Mouse (Mus musculus) thymus, postnatal 4 days (tissue): Measurements from ENCODE around the gene Cabp2.
"Not testable (repeated sequence)": the region's sequence is repeated elsewhere in the genome, so short reads cannot be mapped to it uniquely, and the experiment has no call there.

Experiments used
- DNase-seq: peaks from one replicate; pipeline ENCODE4 v3.0.0; 2021

Cabp2 gene

GRCm38 (mm10) chr19:4056727-4057126 is 24.7 kb upstream of the Cabp2 start:
- no peak for DNase-seq

- DNase-seq: no peak
These were observed 24.0 kb upstream of the Cabp2 start for GRCm38 (mm10) chr19:4057389-4057788.

GRCm38 (mm10) chr19:4057962-4058361 is 23.4 kb upstream of the Cabp2 start:
- DNase-seq: no peak

GRCm38 (mm10) chr19:4058581-4058980 is 22.8 kb upstream of the Cabp2 start:
- no peak for DNase-seq

- DNase-seq: peak; percentile 49
These were observed 22.2 kb upstream of the Cabp2 start, which contains the start of gene Gstp3 for GRCm38 (mm10) chr19:4059069-4059740. Gene Gstp3 (minus strand): TSS chr19:4059569.

- not testable (repeated sequence) for DNase-seq
These were observed 21.1 kb upstream of the Cabp2 start for GRCm38 (mm10) chr19:4060044-4060898.

- no peak for DNase-seq
These were observed 20.4 kb upstream of the Cabp2 start for GRCm38 (mm10) chr19:4060899-4061465.

GRCm38 (mm10) chr19:4063357-4063756 is 18.0 kb upstream of the Cabp2 start:
- not testable (repeated sequence) for DNase-seq

GRCm38 (mm10) chr19:4064501-4064900 is 16.9 kb upstream of the Cabp2 start:
- peak; percentile 2 for DNase-seq

GRCm38 (mm10) chr19:4066280-4066679 is 15.1 kb upstream of the Cabp2 start:
- DNase-seq: no peak

- no peak for DNase-seq
These were observed 14.5 kb upstream of the Cabp2 start for GRCm38 (mm10) chr19:4066877-4067276.

GRCm38 (mm10) chr19:4068242-4068641 is 13.1 kb upstream of the Cabp2 start:
- DNase-seq: not testable (repeated sequence)

- no peak for DNase-seq
These were observed 12.5 kb upstream of the Cabp2 start for GRCm38 (mm10) chr19:4068717-4069410.

GRCm38 (mm10) chr19:4070311-4070710 is 11.1 kb upstream of the Cabp2 start:
- DNase-seq: no peak

- no peak for DNase-seq
These were observed 10.6 kb upstream of the Cabp2 start for GRCm38 (mm10) chr19:4070756-4071155.

- no peak for DNase-seq
These were observed 10.0 kb upstream of the Cabp2 start for GRCm38 (mm10) chr19:4071406-4071805.

- DNase-seq: no peak
These were observed 8.5 kb upstream of the Cabp2 start for GRCm38 (mm10) chr19:4072706-4073424.

- DNase-seq: no peak
These were observed 5.8 kb upstream of the Cabp2 start for GRCm38 (mm10) chr19:4075531-4075930.

- no peak for DNase-seq
These were observed 1.8 kb upstream of the Cabp2 start for GRCm38 (mm10) chr19:4079594-4079993.

- no peak for DNase-seq
These were observed 818 bp upstream of the Cabp2 start for GRCm38 (mm10) chr19:4080511-4081009.

- no peak for DNase-seq
These were observed 1.0 kb downstream of the Cabp2 start for GRCm38 (mm10) chr19:4082219-4082965.
